Mouse (Mus musculus): ENCODE measurements around the gene Gse1. TPM values are rescaled to one million over a fixed set of nuclear protein-coding genes. Genes with fewer than 3 reads are reported as not detected.
A peak's percentile ranks its signal among the peaks of the same experiment; 100 is the strongest.

Gene Gse1
- total and polyA plus RNA-seq, 3 experiments, result 12.1 to 24.3 (median 21.0) TPM

DNA sequence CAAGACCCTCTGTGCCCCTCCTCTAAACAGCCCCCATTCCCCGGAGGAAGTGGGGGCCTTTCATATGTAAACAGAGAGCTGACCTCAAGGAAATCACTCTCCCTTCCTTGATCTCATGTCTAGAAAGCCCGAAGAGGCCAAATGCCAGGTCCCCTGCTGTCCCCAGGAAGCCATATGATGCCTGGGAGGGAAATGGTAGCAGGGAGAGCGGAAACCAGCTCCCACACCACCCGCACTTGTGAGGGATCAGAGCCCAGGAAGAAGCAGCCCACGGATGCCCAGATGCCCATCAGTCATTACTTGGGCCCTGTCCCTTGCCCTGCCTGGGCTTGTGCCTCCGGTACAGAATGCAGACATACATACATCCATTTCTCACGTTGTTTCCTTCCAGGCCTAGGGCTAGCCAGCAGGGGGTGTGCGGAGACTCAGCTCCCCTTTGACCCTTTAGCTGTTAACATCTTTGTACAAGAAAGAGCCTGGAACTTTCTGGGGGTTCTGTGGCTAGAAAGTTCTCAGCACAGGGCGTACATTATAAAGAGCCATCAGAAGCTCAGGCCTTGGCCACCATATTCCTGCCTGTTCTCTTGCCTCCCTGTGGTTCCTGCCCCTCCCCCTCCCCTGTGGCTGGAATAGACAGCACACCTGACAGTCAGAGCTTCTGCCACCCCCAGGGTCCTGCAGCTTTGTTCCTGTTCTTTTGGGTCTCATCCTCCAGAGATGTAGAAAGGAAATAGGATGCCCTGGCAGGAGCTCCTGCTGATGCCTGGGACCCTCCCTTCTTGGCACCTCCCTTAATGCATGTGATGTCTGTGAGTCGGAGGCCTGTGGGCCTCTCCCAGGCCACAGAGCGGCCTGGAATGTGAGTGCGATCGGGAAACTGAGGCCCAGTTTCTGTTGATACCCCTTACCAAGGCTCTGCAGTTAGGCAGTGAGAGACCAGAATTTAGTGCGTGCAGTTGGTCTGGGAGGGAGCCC lies 180.3 kb downstream of the Gse1 start:
- no peaks in the 10 kb centered on the region for H3K79me2 ChIP-seq (replicated peaks; ENCODE audit: control insufficient read depth, insufficient read depth, low read length)
- H3K27ac ChIP-seq, result peak overlapping the region; percentile 18
- H3K36me3 ChIP-seq (ENCODE audit: control insufficient read depth, insufficient read depth, low read length), result no peaks in the 10 kb centered on the region
- no peak for DNase-seq
- TF ChIP-seq CTCF (IDR thresholded peaks at IDR 0.05), result peak; percentile 42
- no peak for TF ChIP-seq POLR2A (IDR thresholded peaks at IDR 0.05; ENCODE audit: insufficient read depth, low read depth, low read length)
- no peak for TF ChIP-seq EP300 (IDR thresholded peaks at IDR 0.05; ENCODE audit: insufficient read depth, low read depth, low read length)
- H3K4me1 ChIP-seq (ENCODE audit: control insufficient read depth, insufficient read depth, low read length), result peaks cover 1% of the 10 kb centered on the region; the same call in 1 of the 2 replicates
- no peak overlapping the region for H3K4me3 ChIP-seq
- WGBS, result 64% methylated on average over 14 of the region's 14 CpGs
- intact Hi-C loops (cut with DNase I), result loop anchor here (5.0 kb wide), 1 partner anchor 99 kb away; no protein-coding TSS in a partner anchor
- no peaks in the 10 kb centered on the region for H3K27me3 ChIP-seq (ENCODE audit: control insufficient read depth, insufficient read depth, low read length)
- no peak overlapping the region for H3K9ac ChIP-seq (ENCODE audit: low read depth, low read length)

GRCm38 (mm10) chr8:120409371-120410013 lies 181.2 kb downstream of the Gse1 start:
- no peak for TF ChIP-seq POLR2A (IDR thresholded peaks at IDR 0.05; ENCODE audit: insufficient read depth, low read depth, low read length)
- TF ChIP-seq EP300 (IDR thresholded peaks at IDR 0.05; ENCODE audit: insufficient read depth, low read depth, low read length), result no peak
- TF ChIP-seq CTCF (IDR thresholded peaks at IDR 0.05), result no peak
- no peaks in the 10 kb centered on the region for H3K27me3 ChIP-seq (ENCODE audit: control insufficient read depth, insufficient read depth, low read length)
- H3K36me3 ChIP-seq (ENCODE audit: control insufficient read depth, insufficient read depth, low read length), result no peaks in the 10 kb centered on the region
- H3K79me2 ChIP-seq (replicated peaks; ENCODE audit: control insufficient read depth, insufficient read depth, low read length), result no peaks in the 10 kb centered on the region
- peaks cover 1% of the 10 kb centered on the region; the same call in 1 of the 2 replicates for H3K4me1 ChIP-seq (ENCODE audit: control insufficient read depth, insufficient read depth, low read length)
- H3K4me3 ChIP-seq, result no peak overlapping the region
- intact Hi-C loops (cut with DNase I), result loop anchor here (5.0 kb wide), 1 partner anchor 98 kb away; no protein-coding TSS in a partner anchor
- H3K27ac ChIP-seq, result no peak overlapping the region
- 82% methylated on average over 11 of the region's 11 CpGs for WGBS
- no peak for DNase-seq
- H3K9ac ChIP-seq (ENCODE audit: low read depth, low read length), result no peak overlapping the region

DNA sequence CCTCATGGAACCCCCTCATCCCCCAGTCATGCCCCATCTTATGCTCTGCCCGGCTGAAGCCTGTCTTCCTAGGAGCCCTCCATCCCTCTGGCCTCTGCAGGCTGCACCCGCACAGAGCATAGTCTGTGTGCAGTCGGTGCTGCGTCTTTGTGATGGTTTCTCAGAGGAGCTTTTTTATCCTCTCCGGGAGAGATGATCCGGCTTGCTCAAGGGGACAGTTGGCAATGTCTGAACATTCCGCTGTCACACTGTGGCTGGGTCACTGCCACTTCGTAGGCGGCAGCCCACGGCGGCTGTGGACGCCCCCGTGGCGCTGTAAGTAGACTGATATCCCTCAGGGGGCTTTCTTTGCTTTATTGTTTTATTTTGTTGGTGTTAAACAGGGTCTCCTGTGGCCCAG lies 182.8 kb downstream of the Gse1 start:
- H3K36me3 ChIP-seq (ENCODE audit: control insufficient read depth, insufficient read depth, low read length), result no peaks in the 10 kb centered on the region
- no peak overlapping the region for H3K4me3 ChIP-seq
- peaks cover 4% of the 10 kb centered on the region; the same call in 1 of the 2 replicates for H3K4me1 ChIP-seq (ENCODE audit: control insufficient read depth, insufficient read depth, low read length)
- no peaks in the 10 kb centered on the region for H3K27me3 ChIP-seq (ENCODE audit: control insufficient read depth, insufficient read depth, low read length)
- no peak overlapping the region for H3K27ac ChIP-seq
- TF ChIP-seq POLR2A (IDR thresholded peaks at IDR 0.05; ENCODE audit: insufficient read depth, low read depth, low read length) (no peak), CTCF (IDR thresholded peaks at IDR 0.05) (no peak), EP300 (IDR thresholded peaks at IDR 0.05; ENCODE audit: insufficient read depth, low read depth, low read length) (no peak)
- WGBS, result 77% methylated on average over 14 of the region's 14 CpGs
- intact Hi-C loops (cut with DNase I), result no loop called here
- H3K79me2 ChIP-seq (replicated peaks; ENCODE audit: control insufficient read depth, insufficient read depth, low read length), result no peaks in the 10 kb centered on the region
- H3K9ac ChIP-seq (ENCODE audit: low read depth, low read length), result no peak overlapping the region
- no peak for DNase-seq

DNA sequence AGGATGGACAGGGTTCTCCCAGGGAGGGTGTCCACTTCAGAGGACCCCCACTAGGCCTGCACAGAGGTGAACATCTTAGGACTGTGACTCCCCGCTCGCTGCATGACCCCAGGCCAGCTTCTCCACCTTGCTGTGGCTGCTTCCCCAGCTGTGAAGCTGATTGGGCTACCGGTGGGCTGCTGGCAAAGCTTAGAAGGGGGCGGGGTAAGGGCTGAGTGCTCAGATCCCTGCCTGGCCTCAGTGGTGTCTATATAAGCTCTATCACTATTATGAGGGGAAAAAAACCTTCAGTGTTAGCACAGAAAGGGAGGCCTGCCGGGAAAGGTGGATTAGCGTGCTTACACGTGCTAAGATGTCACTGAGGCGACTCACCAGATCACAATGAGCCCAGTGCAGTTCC lies 183.6 kb downstream of the Gse1 start:
- Histone ChIP-seq H3K27ac (no peak overlapping the region), H3K27me3 (ENCODE audit: control insufficient read depth, insufficient read depth, low read length) (no peaks in the 10 kb centered on the region), H3K9ac (ENCODE audit: low read depth, low read length) (no peak overlapping the region), H3K79me2 (replicated peaks; ENCODE audit: control insufficient read depth, insufficient read depth, low read length) (no peaks in the 10 kb centered on the region), H3K36me3 (ENCODE audit: control insufficient read depth, insufficient read depth, low read length) (no peaks in the 10 kb centered on the region), H3K4me1 (ENCODE audit: control insufficient read depth, insufficient read depth, low read length) (peaks cover 6% of the 10 kb centered on the region), H3K4me3 (no peak overlapping the region)
- intact Hi-C loops (cut with DNase I), result no loop called here
- 83% methylated on average over 8 of the region's 8 CpGs for WGBS
- DNase-seq, result no peak
- TF ChIP-seq POLR2A (IDR thresholded peaks at IDR 0.05; ENCODE audit: insufficient read depth, low read depth, low read length) (no peak), CTCF (IDR thresholded peaks at IDR 0.05) (no peak)

- H3K4me3 ChIP-seq, result no peak overlapping the region
- intact Hi-C loops (cut with DNase I), result no loop called here
- 85% methylated on average over 4 of the region's 4 CpGs for WGBS
- H3K27me3 ChIP-seq (ENCODE audit: control insufficient read depth, insufficient read depth, low read length), result no peaks in the 10 kb centered on the region
- H3K27ac ChIP-seq, result no peak overlapping the region
- no peaks in the 10 kb centered on the region for H3K79me2 ChIP-seq (replicated peaks; ENCODE audit: control insufficient read depth, insufficient read depth, low read length)
- no peaks in the 10 kb centered on the region for H3K36me3 ChIP-seq (ENCODE audit: control insufficient read depth, insufficient read depth, low read length)
- no peak for DNase-seq
- TF ChIP-seq EP300 (IDR thresholded peaks at IDR 0.05; ENCODE audit: insufficient read depth, low read depth, low read length) (no peak), CTCF (IDR thresholded peaks at IDR 0.05) (no peak), POLR2A (IDR thresholded peaks at IDR 0.05; ENCODE audit: insufficient read depth, low read depth, low read length) (no peak)
- peaks cover 9% of the 10 kb centered on the region for H3K4me1 ChIP-seq (ENCODE audit: control insufficient read depth, insufficient read depth, low read length)
- H3K9ac ChIP-seq (ENCODE audit: low read depth, low read length), result no peak overlapping the region
These were observed 184.1 kb downstream of the Gse1 start for GRCm38 (mm10) chr8:120412357-120412756.

Measured in heart, adult 2 months (tissue).